Mouse (Mus musculus): Measurements from ENCODE around the gene Pml. TPM values are rescaled to one million over a fixed set of nuclear protein-coding genes. Genes with fewer than 3 reads are reported as not detected.

Gene Pml
- polyA plus RNA-seq, 1 experiment from 2014 or later, result 4.0 TPM

- Histone ChIP-seq H3K27me3 (no peaks in the 10 kb centered on the region), H3K27ac (replicated peaks) (0 out of 2 replicates have a peak overlapping the region, but pooled peaks have one; percentile 69), H3K36me3 (no peaks in the 10 kb centered on the region), H3K9ac (peak overlapping the region; percentile 74; the same call in 1 of the 2 replicates), H3K4me2 (peak overlapping the region; percentile 58), H3K4me1 (replicated peaks) (peaks cover 36% of the 10 kb centered on the region), H3K4me3 (peak overlapping the region; percentile 39), H3K9me3 (no peaks in the 10 kb centered on the region)
- no peak for ATAC-seq (ENCODE audit: low read depth)
- WGBS, result 52% methylated on average over 7 of the region's 7 CpGs
Observed at GRCm38 (mm10) chr9:58248746-58249413, 706 bp downstream of the Pml start.

GRCm38 (mm10) chr9:58247064-58247759 is 2.4 kb downstream of the Pml start:
- 12% methylated on average over 25 of the region's 25 CpGs for WGBS
- ATAC-seq (ENCODE audit: low read depth), result peak; percentile 75
- peak overlapping the region; percentile 15; the same call in 1 of the 2 replicates for H3K4me3 ChIP-seq

GRCm38 (mm10) chr9:58246083-58246591 is 3.4 kb downstream of the Pml start:
- Histone ChIP-seq H3K4me3 (no peak overlapping the region), H3K9ac (no peak overlapping the region), H3K27me3 (no peaks in the 10 kb centered on the region), H3K4me1 (replicated peaks) (peaks cover 50% of the 10 kb centered on the region), H3K4me2 (no peak overlapping the region), H3K36me3 (no peaks in the 10 kb centered on the region), H3K27ac (replicated peaks) (no peak overlapping the region), H3K9me3 (no peaks in the 10 kb centered on the region)
- 48% methylated on average over 4 of the region's 4 CpGs for WGBS
- no peak for ATAC-seq (ENCODE audit: low read depth)

More at GRCm38 (mm10) chr9:58247064-58247759, 2.4 kb downstream of the Pml start:
- no peaks in the 10 kb centered on the region for H3K27me3 ChIP-seq
- H3K4me1 ChIP-seq (replicated peaks), result peaks cover 39% of the 10 kb centered on the region
- peak overlapping the region; percentile 49; the same call in 1 of the 2 replicates for H3K27ac ChIP-seq (replicated peaks)
- H3K4me2 ChIP-seq, result peak overlapping the region; percentile 45
- no peaks in the 10 kb centered on the region for H3K36me3 ChIP-seq
- H3K9me3 ChIP-seq, result no peaks in the 10 kb centered on the region
- H3K9ac ChIP-seq, result peak overlapping the region; percentile 64

- Histone ChIP-seq H3K4me1 (replicated peaks) (peaks cover 35% of the 10 kb centered on the region), H3K27ac (replicated peaks) (no peak overlapping the region), H3K9ac (no peak overlapping the region), H3K9me3 (no peaks in the 10 kb centered on the region), H3K36me3 (no peaks in the 10 kb centered on the region), H3K4me2 (no peak overlapping the region), H3K4me3 (no peak overlapping the region), H3K27me3 (no peaks in the 10 kb centered on the region)
- WGBS, result 78% methylated on average over 6 of the region's 6 CpGs
- no peak for ATAC-seq (ENCODE audit: low read depth)
Observed at GRCm38 (mm10) chr9:58243696-58244095, 5.9 kb downstream of the Pml start.

- no peak overlapping the region for H3K4me2 ChIP-seq
- H3K36me3 ChIP-seq, result no peaks in the 10 kb centered on the region
- H3K27me3 ChIP-seq, result no peaks in the 10 kb centered on the region
- ATAC-seq (ENCODE audit: low read depth), result no peak
- H3K4me1 ChIP-seq (replicated peaks), result peaks cover 31% of the 10 kb centered on the region
- no peak overlapping the region for H3K4me3 ChIP-seq
- 77% methylated on average over 5 of the region's 5 CpGs for WGBS
- 0 out of 2 replicates have a peak overlapping the region, but pooled peaks have one; percentile 38 for H3K27ac ChIP-seq (replicated peaks)
- H3K9me3 ChIP-seq, result no peaks in the 10 kb centered on the region
- H3K9ac ChIP-seq, result no peak overlapping the region
Observed at GRCm38 (mm10) chr9:58242696-58243095, 6.9 kb downstream of the Pml start.

GRCm38 (mm10) chr9:58241780-58242485 is 7.7 kb downstream of the Pml start:
- WGBS, result 53% methylated on average over 9 of the region's 9 CpGs
- Histone ChIP-seq H3K4me3 (no peak overlapping the region), H3K4me2 (no peak overlapping the region), H3K9me3 (no peaks in the 10 kb centered on the region), H3K4me1 (replicated peaks) (peaks cover 23% of the 10 kb centered on the region), H3K27me3 (no peaks in the 10 kb centered on the region), H3K36me3 (no peaks in the 10 kb centered on the region), H3K27ac (replicated peaks) (0 out of 2 replicates have a peak overlapping the region, but pooled peaks have one; percentile 38), H3K9ac (no peak overlapping the region)
- 0 out of 2 replicates have a peak, but pooled peaks have one; percentile 65 for ATAC-seq (ENCODE audit: low read depth)

- no peaks in the 10 kb centered on the region for H3K27me3 ChIP-seq
- H3K9me3 ChIP-seq, result no peaks in the 10 kb centered on the region
- no peak overlapping the region for H3K9ac ChIP-seq
- H3K4me1 ChIP-seq (replicated peaks), result peaks cover 6% of the 10 kb centered on the region
- H3K4me3 ChIP-seq, result no peak overlapping the region
- no peak for ATAC-seq (ENCODE audit: low read depth)
- WGBS, result 96% methylated on average over 28 of the region's 28 CpGs
- no peaks in the 10 kb centered on the region for H3K36me3 ChIP-seq
- no peak overlapping the region for H3K4me2 ChIP-seq
- H3K27ac ChIP-seq (replicated peaks), result no peak overlapping the region
Observed at GRCm38 (mm10) chr9:58234502-58235015, 15.0 kb downstream of the Pml start.

- Histone ChIP-seq H3K27ac (replicated peaks) (0 out of 2 replicates have a peak overlapping the region, but pooled peaks have one; percentile 7), H3K9me3 (no peaks in the 10 kb centered on the region), H3K4me3 (no peak overlapping the region), H3K27me3 (no peaks in the 10 kb centered on the region), H3K9ac (no peak overlapping the region), H3K4me1 (replicated peaks) (peaks cover 6% of the 10 kb centered on the region), H3K4me2 (no peak overlapping the region), H3K36me3 (no peaks in the 10 kb centered on the region)
- ATAC-seq (ENCODE audit: low read depth), result no peak
- WGBS, result 69% methylated on average over 5 of the region's 5 CpGs
Observed at GRCm38 (mm10) chr9:58232374-58232773, 17.2 kb downstream of the Pml start.

- WGBS, result 55% methylated on average over 6 of the region's 6 CpGs
- 0 out of 2 replicates have a peak overlapping the region, but pooled peaks have one; percentile 7 for H3K27ac ChIP-seq (replicated peaks)
- no peaks in the 10 kb centered on the region for H3K36me3 ChIP-seq
- no peak overlapping the region for H3K4me3 ChIP-seq
- no peaks in the 10 kb centered on the region for H3K27me3 ChIP-seq
- no peak overlapping the region for H3K4me2 ChIP-seq
- peaks cover 6% of the 10 kb centered on the region for H3K4me1 ChIP-seq (replicated peaks)
- no peak overlapping the region for H3K9ac ChIP-seq
- H3K9me3 ChIP-seq, result no peaks in the 10 kb centered on the region
- no peak for ATAC-seq (ENCODE audit: low read depth)
Observed at GRCm38 (mm10) chr9:58231746-58232145, 17.8 kb downstream of the Pml start.

GRCm38 (mm10) chr9:58228777-58229466 is 20.7 kb downstream of the Pml start:
- Histone ChIP-seq H3K9ac (no peak overlapping the region), H3K4me2 (no peak overlapping the region), H3K27ac (replicated peaks) (no peak overlapping the region), H3K36me3 (no peaks in the 10 kb centered on the region), H3K9me3 (no peaks in the 10 kb centered on the region), H3K27me3 (no peaks in the 10 kb centered on the region), H3K4me3 (no peak overlapping the region), H3K4me1 (replicated peaks) (peaks cover 6% of the 10 kb centered on the region)
- 93% methylated on average over 9 of the region's 9 CpGs for WGBS
- ATAC-seq (ENCODE audit: low read depth), result no peak

Data from neural tube, embryonic 13.5 days (tissue).